Mouse (Mus musculus): ENCODE data around the gene Ccnyl1.

- TF ChIP-seq POLR2A (IDR thresholded peaks at IDR 0.05; ENCODE audit: low read depth, low read length) (no peak), CTCF (conservative IDR thresholded peaks at IDR 0.05; ENCODE audit: insufficient read depth, insufficient read length, low read depth, low read length) (no peak)
These were observed 47.9 kb downstream of the Ccnyl1 start for GRCm38 (mm10) chr1:64738180-64738555.

Data from kidney, adult 2 months (tissue).